Mouse (Mus musculus) E14TG2a.4 (cell line): Measurements from ENCODE around the gene Opn4.

Experiments
- CTCF ChIP-seq: conservative IDR thresholded peaks from 2 replicates; pipeline ENCODE4 v1.5.1; 2014; ENCODE audit warnings: low read length
- NANOG ChIP-seq: IDR thresholded peaks from 2 replicates; pipeline ENCODE4 v1.6.1; 2014; ENCODE audit warnings: borderline replicate concordance, low read length, mixed read lengths

DNA sequence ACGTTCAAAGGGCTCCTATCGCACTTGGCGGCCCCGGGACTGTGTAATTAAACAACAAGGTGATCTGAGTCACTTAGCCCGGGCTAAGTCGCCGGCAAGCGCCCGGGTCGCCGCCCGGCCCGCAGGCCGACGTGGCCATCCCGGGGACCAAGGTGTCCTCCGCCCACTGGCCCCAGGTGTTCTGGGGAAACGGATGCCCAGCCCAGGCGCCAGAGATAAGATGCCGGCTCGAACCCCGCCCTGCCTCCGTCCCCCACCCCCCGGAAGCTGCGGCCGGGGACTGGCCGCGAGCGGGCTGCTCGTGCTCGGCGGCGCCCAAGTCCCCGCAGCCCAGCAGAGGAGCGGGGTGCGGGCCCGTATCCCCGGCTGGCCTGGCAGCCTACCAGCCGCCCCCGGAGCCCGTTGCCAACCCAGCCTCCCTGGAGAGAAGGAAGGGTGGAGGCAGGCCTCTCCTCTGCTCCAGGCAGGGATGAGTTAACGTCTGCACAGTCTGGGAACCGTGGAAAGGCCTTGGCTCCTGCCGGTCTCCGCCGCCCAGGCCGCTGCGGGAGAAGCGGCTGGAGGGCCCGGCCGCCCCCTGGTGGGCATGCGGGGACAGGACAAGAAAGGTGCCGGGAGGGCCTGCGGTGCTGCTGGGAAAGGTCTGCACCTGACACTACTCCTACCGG lies 50.8 kb downstream of the Opn4 start:
- TF ChIP-seq CTCF (peak; percentile 14; the same call in 1 of the 2 replicates), NANOG (no peak)
